Mouse (Mus musculus) embryonic facial prominence, embryonic 11.5 days (tissue): ENCODE data around the gene Art3. TPM values are rescaled to one million over a fixed set of nuclear protein-coding genes. Genes with fewer than 3 reads are reported as not detected.

ENCODE experiments used
- ATAC-seq: fragments of 200-750 bp; cut with Nextera tagmentation; replicated peaks from 2 replicates; pipeline ENCODE4 v1.8.0; 2017; ENCODE audit warnings: low read depth; ENCODE audit not compliant: insufficient number of reproducible peaks, low FRiP score, low TSS enrichment
- DNase-seq: peaks from one replicate; pipeline ENCODE4 v3.0.0-alpha.2; 2015; ENCODE audit warnings: low spot score
- H3K27ac ChIP-seq: fragments of 300-500 bp; sonication (generic); replicated peaks from 2 replicates; pipeline ENCODE4 v1.5.1; 2014; ENCODE audit warnings: mild to moderate bottlenecking, low read depth, low read length, control low read depth
- H3K27me3 ChIP-seq: fragments of 300-500 bp; sonication (generic); 2 replicates; pipeline ENCODE4 v1.6.1; 2014; ENCODE audit warnings: mild to moderate bottlenecking, low read length, moderate library complexity, mixed read lengths; ENCODE audit not compliant: control insufficient read depth, insufficient read depth
- H3K36me3 ChIP-seq: fragments of 300-500 bp; sonication (generic); replicated peaks from 2 replicates; pipeline ENCODE4 v1.6.1; 2014; ENCODE audit warnings: low read depth, mild to moderate bottlenecking, low read length, moderate library complexity, mixed read lengths; ENCODE audit not compliant: control insufficient read depth, insufficient read depth
- H3K4me1 ChIP-seq: fragments of 300-500 bp; sonication (generic); 2 replicates; pipeline ENCODE4 v1.6.1; 2014; ENCODE audit warnings: low read length, mixed read lengths; ENCODE audit not compliant: control insufficient read depth, insufficient read depth
- H3K4me2 ChIP-seq: fragments of 300-500 bp; sonication (generic); 2 replicates; pipeline ENCODE4 v1.6.1; 2014; ENCODE audit warnings: low read depth, mild to moderate bottlenecking, control low read depth, low read length, moderate library complexity
- H3K4me3 ChIP-seq: fragments of 300-500 bp; sonication (generic); 2 replicates; pipeline ENCODE4 v1.5.1; 2014; ENCODE audit warnings: low read depth, low read length, control low read depth
- H3K9ac ChIP-seq: fragments of 300-500 bp; sonication (generic); replicated peaks from 2 replicates; pipeline ENCODE4 v1.6.1; 2014; ENCODE audit warnings: mild to moderate bottlenecking, control low read depth, low read length
- H3K9me3 ChIP-seq: fragments of 300-500 bp; sonication (generic); replicated peaks from 2 replicates; pipeline ENCODE4 v1.6.1; 2016; ENCODE audit warnings: mild to moderate bottlenecking, low read length, inconsistent platforms, mixed read lengths; ENCODE audit not compliant: control insufficient read depth
- WGBS: fragments of 180-500 bp; shearing (Covaris S2); extraction: QIAGEN DNeasy Blood & Tissue Kit; methylation state at CpG from one replicate; pipeline ENCODE4 v1.1.7; 2014; 5-methylcytosine and 5-hydroxymethylcytosine counted together
- microRNA-seq: library from miRNA; unstranded; fragments of <30 nt; microRNA quantifications from one replicate; pipeline ENCODE4, GENCODE M21; 2016; ENCODE audit warnings: borderline number of aligned reads
- polyA plus RNA-seq: library from polyadenylated mRNA; unstranded; fragments of >200 nt; fragmentation: Nextera tagmentation; extraction: Ambion mirVana; gene quantifications from 2 replicates; pipeline ENCODE4 v1.2.1, GENCODE M21; 2014

Gene Art3
- polyA plus RNA-seq, 1 experiment from 2014 or later = 1.4 TPM

- H3K9me3 ChIP-seq = no peaks in the 10 kb centered on the region
- no peak overlapping the region for H3K4me2 ChIP-seq
- ATAC-seq (no peak), DNase-seq (no peak)
- H3K27ac ChIP-seq = no peak overlapping the region
- H3K4me1 ChIP-seq = no peaks in the 10 kb centered on the region
- no peaks in the 10 kb centered on the region for H3K36me3 ChIP-seq
- no peak overlapping the region for H3K4me3 ChIP-seq
- H3K27me3 ChIP-seq = no peaks in the 10 kb centered on the region
- H3K9ac ChIP-seq = no peak overlapping the region
- 36% methylated on average over 5 of the region's 5 CpGs for WGBS
Observed at GRCm38 (mm10) chr5:92458726-92459125, 127.1 kb downstream of the Art3 start.

- WGBS = 16% methylated on average over 5 of the region's 5 CpGs
Observed at GRCm38 (mm10) chr5:92461321-92461720, 129.7 kb downstream of the Art3 start.

More at GRCm38 (mm10) chr5:92461321-92461720, 129.7 kb downstream of the Art3 start:
- Histone ChIP-seq H3K27ac (no peak overlapping the region), H3K9ac (no peak overlapping the region), H3K4me3 (no peak overlapping the region), H3K36me3 (no peaks in the 10 kb centered on the region), H3K9me3 (no peaks in the 10 kb centered on the region), H3K4me2 (no peak overlapping the region), H3K4me1 (no peaks in the 10 kb centered on the region), H3K27me3 (no peaks in the 10 kb centered on the region)
- ATAC-seq (no peak), DNase-seq (peak; percentile 59)

Small RNA genes lying within 50 kb of the gene (microRNA-seq; reads per million reads assigned to microRNA genes)
- gene Mir6415 = not detected

Other genes starting within 250 kb of the Art3 start
- gene G3bp2, start 248.1 kb upstream of the Art3 start, polyA plus RNA-seq = 275 and 289 TPM in 2 replicates
- 25.7 and 26.0 TPM in 2 replicates for gene Uso1, start 193.9 kb upstream of the Art3 start, polyA plus RNA-seq
- gene U90926, start 116.4 kb upstream of the Art3 start, polyA plus RNA-seq = not detected in 2 replicates
- gene Ppef2, start 75.5 kb upstream of the Art3 start, polyA plus RNA-seq = 0.31 TPM in 1 of 2 replicates, not detected in the other
- gene Naaa, start 53.7 kb upstream of the Art3 start, polyA plus RNA-seq = 2.9 and 4.1 TPM in 2 replicates
- 39.5 and 41.2 TPM in 2 replicates for gene Sdad1, start 21.3 kb upstream of the Art3 start, polyA plus RNA-seq
- gene Cxcl9, start 3.7 kb upstream of the Art3 start, polyA plus RNA-seq = not detected in 2 replicates
- 0.38 TPM in 1 of 2 replicates, not detected in the other for gene Cxcl10, start 17.1 kb downstream of the Art3 start, polyA plus RNA-seq
- 69.5 and 75.7 TPM in 2 replicates for gene Nup54, start 103.4 kb downstream of the Art3 start, polyA plus RNA-seq
- gene Scarb2, start 175.0 kb downstream of the Art3 start, polyA plus RNA-seq = 8.7 and 9.7 TPM in 2 replicates
- gene Fam47e, start 223.2 kb downstream of the Art3 start, polyA plus RNA-seq = not detected in 2 replicates